Mouse (Mus musculus): ENCODE results near the gene Olfr675. TPM values are rescaled to one million over a fixed set of nuclear protein-coding genes. Genes with fewer than 3 reads are reported as not detected.

The Olfr675 gene
- polyA plus RNA-seq (2021; fragmentation: Nextera tagmentation), result not detected in 2 replicates
- long read RNA-seq, experiment 1, result 0 reads
- long read RNA-seq, experiment 2, result 0 reads

DNA sequence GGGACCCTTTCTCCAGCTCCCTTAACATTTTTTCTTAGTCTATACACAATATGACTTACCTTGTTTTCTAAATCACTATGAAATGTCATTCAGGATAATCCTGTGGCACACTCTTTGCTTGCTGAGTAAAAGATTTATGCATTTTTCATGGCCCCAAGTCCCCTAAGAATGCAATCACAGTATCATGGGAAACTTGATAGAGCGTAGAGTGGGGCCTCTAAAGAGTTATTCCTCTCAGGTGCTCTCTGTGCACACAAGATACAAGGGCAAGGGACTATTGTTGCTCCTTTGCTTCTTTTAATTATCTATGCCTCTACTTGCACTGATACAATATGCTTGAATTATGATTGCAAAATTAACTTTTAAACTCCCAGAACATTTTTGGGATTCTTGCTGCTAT is at the start of gene Olfr675:
Gene Olfr675, minus strand, starts transcription at position 101 of the 400 bp plus-strand sequence.

DNA sequence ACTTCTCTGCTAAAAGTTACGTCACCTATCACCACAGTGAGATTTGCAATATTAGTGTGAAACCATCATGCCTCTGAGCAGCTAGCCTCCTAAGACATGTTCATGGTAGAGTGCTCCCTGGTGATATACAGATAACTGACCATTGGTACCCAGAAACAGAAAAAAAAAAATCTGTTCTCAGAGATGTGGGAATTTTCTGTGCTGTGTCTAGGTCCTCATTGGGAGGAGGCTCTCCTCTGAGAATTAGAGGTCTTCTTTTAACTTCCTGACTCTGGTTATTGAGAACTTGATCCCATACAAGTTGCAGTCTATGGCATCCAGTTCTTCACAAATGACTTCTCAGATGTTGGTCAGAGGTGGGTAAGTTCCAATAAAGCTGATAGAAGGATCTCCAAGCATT is 35.9 kb upstream of the Olfr675 start, which contains the start of gene Olfr678:
Gene Olfr678, plus strand, starts transcription at position 301 of the 400 bp plus-strand sequence.

DNA sequence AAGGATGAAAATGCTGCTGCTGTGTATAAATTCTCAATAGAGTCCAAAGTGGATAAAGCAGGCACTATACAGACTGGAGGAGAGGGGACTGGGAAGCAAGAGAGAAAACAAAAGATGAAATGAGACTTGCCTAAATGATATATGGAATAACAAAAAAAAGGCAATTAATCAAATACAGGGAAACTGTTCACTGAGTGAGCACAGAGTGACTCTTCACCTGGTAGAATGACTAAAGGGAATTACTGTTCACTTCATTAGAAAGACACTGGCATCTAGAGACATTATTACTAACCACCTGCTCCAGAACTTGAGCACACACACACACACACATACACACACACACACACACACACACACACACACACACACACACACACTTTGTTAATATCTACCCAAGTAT is 4.1 kb upstream of the Olfr675 start, which contains the start of gene Olfr676:
Gene Olfr676, plus strand, starts transcription at position 301 of the 400 bp plus-strand sequence.

DNA sequence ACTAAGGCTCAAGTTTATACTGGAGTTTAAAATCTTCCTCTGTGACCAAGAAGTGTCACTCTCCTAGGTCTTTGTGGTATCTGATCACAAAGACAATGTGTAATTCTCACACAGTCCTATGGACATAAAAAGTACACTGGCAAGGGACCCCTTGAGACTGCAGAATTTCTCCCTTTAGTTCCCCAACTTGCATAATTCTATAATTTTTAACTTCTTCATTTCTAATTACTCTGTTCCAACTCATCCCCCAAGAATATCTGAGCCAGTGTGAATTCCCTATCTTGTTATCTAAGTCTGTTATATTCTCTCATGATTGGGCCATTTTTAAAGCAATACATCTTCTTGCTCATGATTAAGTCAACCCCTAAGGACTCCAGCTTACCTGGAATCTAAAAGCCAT is 26.3 kb downstream of the Olfr675 start, which contains the start of gene Olfr672:
Gene Olfr672, minus strand, starts transcription at position 101 of the 400 bp plus-strand sequence.

DNA sequence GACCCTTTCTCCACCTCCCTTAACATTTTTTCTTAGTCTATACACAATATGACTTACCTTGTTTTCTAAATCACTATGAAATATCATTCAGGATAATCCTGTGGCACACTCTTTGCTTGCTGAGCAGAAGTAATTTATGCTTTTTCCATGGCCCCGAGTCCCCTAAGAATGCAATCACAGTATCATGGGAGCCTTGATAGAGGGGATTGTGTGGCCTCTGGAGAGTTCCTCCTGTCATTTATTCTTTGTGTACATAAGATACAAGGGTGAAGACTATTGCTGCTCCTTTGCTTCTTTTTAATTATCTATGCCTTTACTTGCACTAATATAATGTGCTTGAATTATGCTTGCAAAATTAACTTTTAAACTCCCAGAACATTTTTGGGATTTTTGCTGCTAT is 49.2 kb downstream of the Olfr675 start, which contains the start of gene Olfr671:
Gene Olfr671, minus strand, starts transcription at position 101 of the 400 bp plus-strand sequence.

Other genes with a start within 250 kb of the Olfr675 start
- gene Usp17lb, start 185.9 kb downstream of the Olfr675 start, polyA plus RNA-seq (2021; fragmentation: Nextera tagmentation), result not detected in 2 replicates
- gene Usp17la, start 171.5 kb downstream of the Olfr675 start, polyA plus RNA-seq (2021; fragmentation: Nextera tagmentation), result not detected in 2 replicates
- gene Olfr665, start 150.4 kb downstream of the Olfr675 start, polyA plus RNA-seq (2021; fragmentation: Nextera tagmentation), result not detected in 2 replicates
- gene Olfr666, start 132.5 kb downstream of the Olfr675 start, polyA plus RNA-seq (2021; fragmentation: Nextera tagmentation), result not detected in 2 replicates
- gene Olfr667, start 107.0 kb downstream of the Olfr675 start, polyA plus RNA-seq (2021; fragmentation: Nextera tagmentation), result not detected in 2 replicates
- gene Olfr668, start 100.4 kb downstream of the Olfr675 start, polyA plus RNA-seq (2021; fragmentation: Nextera tagmentation), result not detected in 2 replicates
- gene Olfr669, start 94.2 kb downstream of the Olfr675 start, polyA plus RNA-seq (2021; fragmentation: Nextera tagmentation), result not detected in 2 replicates
- gene Olfr670, start 65.8 kb downstream of the Olfr675 start, polyA plus RNA-seq (2021; fragmentation: Nextera tagmentation), result not detected in 2 replicates
- not detected in 2 replicates for gene Olfr671, start 49.3 kb downstream of the Olfr675 start, polyA plus RNA-seq (2021; fragmentation: Nextera tagmentation)
- gene Olfr672, start 26.4 kb downstream of the Olfr675 start, polyA plus RNA-seq (2021; fragmentation: Nextera tagmentation), result not detected in 2 replicates
- not detected in 2 replicates for gene Olfr676, start 4.2 kb upstream of the Olfr675 start, polyA plus RNA-seq (2021; fragmentation: Nextera tagmentation)
- not detected in 2 replicates for gene Olfr677, start 22.9 kb upstream of the Olfr675 start, polyA plus RNA-seq (2021; fragmentation: Nextera tagmentation)
- gene Olfr678, start 36.0 kb upstream of the Olfr675 start, polyA plus RNA-seq (2021; fragmentation: Nextera tagmentation), result not detected in 2 replicates
- gene Olfr679, start 52.7 kb upstream of the Olfr675 start, polyA plus RNA-seq (2021; fragmentation: Nextera tagmentation), result not detected in 2 replicates
- not detected in 2 replicates for gene Olfr680-ps1, start 64.4 kb upstream of the Olfr675 start, polyA plus RNA-seq (2021; fragmentation: Nextera tagmentation)
- gene Olfr681, start 88.4 kb upstream of the Olfr675 start, polyA plus RNA-seq (2021; fragmentation: Nextera tagmentation), result not detected in 2 replicates
- not detected in 2 replicates for gene Olfr683, start 118.6 kb upstream of the Olfr675 start, polyA plus RNA-seq (2021; fragmentation: Nextera tagmentation)
- gene Olfr684, start 135.2 kb upstream of the Olfr675 start, polyA plus RNA-seq (2021; fragmentation: Nextera tagmentation), result not detected in 2 replicates
- gene Olfr685, start 157.6 kb upstream of the Olfr675 start, polyA plus RNA-seq (2021; fragmentation: Nextera tagmentation), result not detected in 2 replicates
- not detected in 2 replicates for gene Olfr686, start 179.0 kb upstream of the Olfr675 start, polyA plus RNA-seq (2021; fragmentation: Nextera tagmentation)